Mouse (Mus musculus): ENCODE measurements at regions not wholly inside any gene's neighbourhood (a gene's known extent, or its start where the extent isn't known, plus 50 kb on each side); places are given as distances from the start of the nearest gene placed in this dataset.

DNA sequence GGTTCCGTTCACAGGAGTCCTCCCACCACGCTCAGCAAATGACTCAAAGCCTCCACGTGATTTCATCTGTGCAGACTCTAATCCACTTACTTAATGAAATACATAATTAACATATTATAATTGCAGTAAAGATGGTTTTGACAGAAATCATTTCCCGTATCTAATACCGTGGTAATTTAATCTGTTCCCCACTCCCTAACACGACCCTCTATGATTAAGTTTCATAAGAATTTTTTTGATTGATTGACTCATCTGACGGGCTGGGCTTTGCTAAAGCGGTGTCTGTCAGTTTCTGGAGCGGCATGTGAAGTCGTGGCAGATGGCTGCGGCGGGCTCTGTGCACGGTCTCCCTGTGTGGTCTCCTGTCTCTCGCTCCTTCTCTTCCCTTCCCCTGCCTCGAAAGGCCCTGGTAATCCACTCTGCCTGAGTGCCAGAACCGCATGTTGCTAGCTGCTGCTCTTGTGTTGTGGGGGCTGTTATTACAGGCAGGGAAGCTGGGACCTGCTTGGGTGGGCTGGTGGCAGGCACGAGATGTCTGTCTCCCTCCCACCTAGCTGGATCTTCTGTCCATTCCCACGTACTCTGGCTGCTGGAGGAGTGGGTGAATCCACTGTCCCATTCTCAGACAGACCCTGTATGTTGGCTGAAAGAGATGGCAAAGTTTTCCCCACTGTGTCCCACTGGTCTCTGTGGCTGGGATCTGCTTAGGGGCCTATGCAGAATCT, 195.0 kb downstream of the Tshz3 start:
- no peak for TF ChIP-seq CTCF (IDR thresholded peaks at IDR 0.05)
- DNase-seq (ENCODE audit: low read depth, low spot score) (no peak), ATAC-seq (no peak)
- H3K27me3 ChIP-seq, result peaks cover 13% of the 10 kb centered on the region
- in situ Hi-C loops (cut with MboI; ENCODE audit: low pct_unique_long_range_greater_than_20kb), result no loop called here
- ChIA-PET POLR2A (no interaction called here), CTCF (no interaction called here)

DNA sequence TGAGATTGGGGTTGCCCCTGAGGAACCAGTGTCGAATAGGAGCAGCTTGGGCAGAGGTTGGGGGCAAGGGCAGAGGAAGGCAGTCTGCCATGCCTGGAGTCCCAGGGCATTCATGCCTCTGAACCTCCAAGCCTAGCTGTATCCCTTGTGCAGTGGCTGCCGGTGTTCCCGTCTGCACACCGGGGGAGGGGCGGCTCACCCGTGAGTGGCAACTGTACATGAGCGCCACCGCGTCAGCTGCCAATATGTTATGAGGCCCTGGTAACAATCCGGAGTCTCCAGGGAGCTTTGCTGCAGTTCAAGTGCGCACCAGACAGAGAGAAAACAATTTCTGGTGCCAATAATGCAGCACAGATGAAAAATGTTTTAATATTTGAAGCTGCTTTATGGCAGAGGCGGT, 198.4 kb downstream of the Tshz3 start:
- H3K27me3 ChIP-seq, result peaks cover 16% of the 10 kb centered on the region
- no peak for DNase-seq (ENCODE audit: low read depth, low spot score)
- TF ChIP-seq CTCF (IDR thresholded peaks at IDR 0.05), result no peak
- ATAC-seq, result no peak
- ChIA-PET POLR2A (no interaction called here), CTCF (no interaction called here)
- in situ Hi-C loops (cut with MboI; ENCODE audit: low pct_unique_long_range_greater_than_20kb), result no loop called here

DNA sequence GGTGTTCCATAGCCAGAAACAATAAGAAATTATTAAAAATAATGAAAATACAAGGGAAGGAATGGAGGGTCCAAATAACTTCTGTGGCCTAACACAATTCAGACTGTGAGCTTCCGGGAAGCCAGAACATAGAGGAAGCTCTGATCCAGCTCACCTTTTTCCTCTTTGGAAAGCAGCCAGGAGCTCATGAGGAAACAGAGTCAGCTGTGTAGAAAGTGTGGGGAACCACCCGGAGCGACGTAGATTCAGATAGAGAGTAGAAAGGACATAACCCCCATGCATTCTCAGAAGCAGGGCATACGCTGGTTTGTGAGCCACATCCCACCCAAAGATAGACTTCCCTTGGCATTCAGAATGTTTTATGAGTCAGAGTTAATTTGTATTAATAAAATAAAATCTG, 203.6 kb downstream of the Tshz3 start:
- H3K27me3 ChIP-seq, result peaks cover 20% of the 10 kb centered on the region
- TF ChIP-seq CTCF (IDR thresholded peaks at IDR 0.05), result no peak
- ChIA-PET POLR2A (no interaction called here), CTCF (no interaction called here)
- ATAC-seq (no peak), DNase-seq (ENCODE audit: low read depth, low spot score) (no peak)
- in situ Hi-C loops (cut with MboI; ENCODE audit: low pct_unique_long_range_greater_than_20kb), result no loop called here

DNA sequence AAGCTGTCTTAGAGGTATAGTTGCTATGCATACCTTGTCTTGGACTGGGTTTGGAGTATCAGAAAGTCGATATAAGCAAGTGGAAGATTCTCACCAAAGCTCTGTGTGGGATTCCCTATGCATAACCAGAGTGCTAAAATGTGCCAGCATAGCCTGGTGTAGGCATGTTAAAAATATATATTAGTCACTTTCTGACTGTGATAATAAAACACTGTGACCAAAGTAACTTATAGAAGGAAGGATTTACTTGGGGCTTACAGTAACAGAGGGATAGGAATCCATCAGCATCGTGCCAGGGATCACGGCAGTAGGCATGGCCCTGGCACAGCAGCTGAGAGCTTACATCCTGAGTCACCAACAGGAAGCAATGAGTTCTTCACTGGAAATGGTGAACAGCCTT, 215.4 kb downstream of the Tshz3 start:
- ATAC-seq (no peak), DNase-seq (ENCODE audit: low read depth, low spot score) (no peak)
- H3K27me3 ChIP-seq, result peaks cover 5% of the 10 kb centered on the region
- TF ChIP-seq CTCF (IDR thresholded peaks at IDR 0.05), result no peak
- in situ Hi-C loops (cut with MboI; ENCODE audit: low pct_unique_long_range_greater_than_20kb), result no loop called here
- CTCF ChIA-PET, result no interaction called here
- POLR2A ChIA-PET, result no interaction called here

DNA sequence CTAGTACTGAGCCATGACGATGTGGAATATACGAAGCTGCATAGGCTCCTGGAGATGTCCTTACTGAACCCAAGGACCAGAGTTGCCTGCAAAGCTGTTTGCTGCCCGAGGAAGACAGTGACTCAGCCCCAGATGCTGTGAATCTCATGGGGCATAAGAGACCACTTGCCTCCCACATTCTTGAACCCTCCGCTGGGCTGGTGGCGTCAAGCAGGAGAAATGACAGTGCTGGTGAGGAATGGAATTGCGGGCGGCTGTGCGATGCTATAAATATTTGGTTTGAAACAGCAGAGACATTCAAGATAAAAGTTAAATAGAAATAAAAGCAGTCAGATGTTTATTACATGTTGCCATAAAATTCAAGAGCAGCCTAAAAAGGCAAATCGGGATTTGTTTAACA, 216.3 kb downstream of the Tshz3 start:
- ChIA-PET POLR2A (interaction anchor here (0.6 kb wide), 1 partner anchor 1874 kb away, joined by 4 read pairs; no protein-coding TSS in a partner anchor), CTCF (no interaction called here)
- no peak for ATAC-seq
- no peak for TF ChIP-seq CTCF (IDR thresholded peaks at IDR 0.05)
- H3K27me3 ChIP-seq, result peaks cover 5% of the 10 kb centered on the region
- DNase-seq (ENCODE audit: low read depth, low spot score), result no peak
- in situ Hi-C loops (cut with MboI; ENCODE audit: low pct_unique_long_range_greater_than_20kb), result no loop called here

DNA sequence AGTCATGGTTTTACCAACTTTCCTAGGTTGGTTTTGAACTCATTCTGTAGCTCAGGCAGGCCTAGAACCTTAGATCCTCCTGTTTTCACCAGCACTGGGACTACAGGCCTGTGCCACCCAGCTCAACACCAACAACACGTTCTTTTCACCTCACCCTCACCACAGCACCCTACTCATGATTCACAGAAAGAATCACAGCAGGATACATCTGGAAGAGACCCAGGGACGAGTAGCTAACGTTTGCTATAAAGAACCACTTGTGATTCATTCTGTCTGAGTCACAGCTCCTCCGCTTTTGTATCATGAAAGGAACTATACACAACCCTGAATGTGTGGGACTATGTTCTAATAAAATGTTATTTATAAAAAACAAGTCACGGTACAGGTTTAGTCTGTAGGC, 217.3 kb downstream of the Tshz3 start:
- in situ Hi-C loops (cut with MboI; ENCODE audit: low pct_unique_long_range_greater_than_20kb), result no loop called here
- CTCF ChIA-PET, result no interaction called here

DNA sequence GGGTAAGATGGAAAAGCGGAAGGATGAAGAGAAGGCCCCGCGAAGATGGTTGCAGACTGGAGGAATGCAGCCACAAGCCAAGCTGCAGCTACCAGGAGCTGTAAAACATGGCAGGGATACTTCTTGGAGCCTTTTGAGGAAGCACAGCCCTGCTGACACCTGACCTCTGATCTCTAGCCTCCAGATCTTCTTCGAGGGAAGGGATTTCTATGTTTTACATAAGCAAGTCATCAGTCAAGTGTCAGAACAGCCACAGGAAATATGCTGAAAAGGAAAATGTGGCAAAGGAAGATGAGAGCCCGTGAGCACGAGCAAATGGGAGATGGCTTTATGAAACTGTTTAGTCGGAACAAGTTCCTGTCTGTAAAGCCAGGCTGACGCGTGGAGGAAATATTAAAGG, 219.1 kb downstream of the Tshz3 start:
- ChIA-PET CTCF (no interaction called here), POLR2A (no interaction called here)
- no peak for DNase-seq (ENCODE audit: low read depth, low spot score)
- no peaks in the 10 kb centered on the region for H3K27me3 ChIP-seq
- ATAC-seq, result no peak
- TF ChIP-seq CTCF (IDR thresholded peaks at IDR 0.05), result no peak
- in situ Hi-C loops (cut with MboI; ENCODE audit: low pct_unique_long_range_greater_than_20kb), result no loop called here

More for the DNA sequence above, 217.3 kb downstream of the Tshz3 start:
- ATAC-seq (no peak), DNase-seq (ENCODE audit: low read depth, low spot score) (no peak)
- H3K27me3 ChIP-seq, result peaks cover 5% of the 10 kb centered on the region
- POLR2A ChIA-PET, result interaction anchor here (0.6 to 0.7 kb wide), 2 partner anchors 28 to 38 kb away, joined by 3 to 4 read pairs; no protein-coding TSS in a partner anchor
- no peak for TF ChIP-seq CTCF (IDR thresholded peaks at IDR 0.05)

DNA sequence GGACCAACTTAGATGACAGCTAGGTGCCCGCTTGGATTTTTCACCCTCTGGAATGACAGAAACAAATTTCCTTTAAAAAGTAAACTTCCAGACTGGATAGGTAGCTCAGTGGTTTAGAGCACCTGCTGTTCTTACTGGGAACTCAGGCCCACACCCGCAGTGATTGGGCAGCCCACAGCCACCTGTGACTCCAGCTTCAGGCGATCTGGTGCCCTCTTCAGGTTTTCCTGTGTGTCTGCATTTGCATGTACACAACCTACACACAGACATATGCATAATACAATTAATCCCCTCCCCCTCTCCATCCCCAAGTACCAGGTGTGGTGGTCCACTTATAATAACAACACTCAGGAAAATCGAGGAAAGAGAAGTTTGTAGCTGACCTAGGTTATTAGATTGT, 221.5 kb downstream of the Tshz3 start:
- DNase-seq (ENCODE audit: low read depth, low spot score), result no peak
- ATAC-seq, result no peak
- no peak for TF ChIP-seq CTCF (IDR thresholded peaks at IDR 0.05)
- POLR2A ChIA-PET, result no interaction called here
- peaks cover 9% of the 10 kb centered on the region for H3K27me3 ChIP-seq
- CTCF ChIA-PET, result no interaction called here
- in situ Hi-C loops (cut with MboI; ENCODE audit: low pct_unique_long_range_greater_than_20kb), result no loop called here

DNA sequence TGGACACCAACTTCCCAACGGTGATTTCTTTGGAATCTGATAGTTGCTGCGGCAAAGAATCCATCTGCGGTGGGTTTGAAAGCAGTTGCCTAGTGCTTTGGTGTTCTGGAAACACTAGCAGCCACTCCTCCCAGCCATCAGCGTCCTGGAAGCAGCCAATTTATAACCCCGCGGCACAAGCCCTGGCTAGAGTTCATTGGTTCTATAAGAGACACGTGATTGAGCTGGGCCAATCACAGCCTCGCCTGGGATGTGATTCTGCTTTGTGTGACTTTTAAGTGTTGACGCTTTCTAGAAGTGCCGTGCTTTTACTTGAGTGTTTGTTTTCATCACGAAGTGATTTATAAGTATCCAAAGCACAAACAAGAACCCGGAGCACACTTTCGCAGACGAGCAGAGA, 223.1 kb downstream of the Tshz3 start:
- in situ Hi-C loops (cut with MboI; ENCODE audit: low pct_unique_long_range_greater_than_20kb), result no loop called here
- ChIA-PET POLR2A (no interaction called here), CTCF (no interaction called here)
- no peak for DNase-seq (ENCODE audit: low read depth, low spot score)
- no peak for ATAC-seq
- TF ChIP-seq CTCF (IDR thresholded peaks at IDR 0.05), result no peak
- H3K27me3 ChIP-seq, result peaks cover 9% of the 10 kb centered on the region

DNA sequence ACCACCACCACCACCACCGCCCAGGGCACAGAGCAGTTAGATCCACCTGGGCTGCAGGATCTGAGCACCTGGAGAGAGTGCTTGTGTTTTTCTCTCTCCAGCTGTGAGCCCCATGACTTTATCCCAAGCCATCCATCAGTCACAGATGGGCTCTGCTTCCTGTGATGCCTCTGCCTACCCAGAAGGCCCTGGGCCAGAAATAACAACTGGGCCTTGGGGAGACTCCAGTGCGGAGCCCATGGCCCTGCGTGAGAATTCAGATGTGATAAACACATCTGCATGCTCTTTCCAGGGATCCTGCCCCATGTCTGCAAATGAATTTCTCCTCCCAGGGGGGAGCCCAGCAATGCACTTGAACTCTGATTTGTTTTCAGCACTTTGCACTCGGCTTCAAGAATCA, 235.6 kb downstream of the Tshz3 start:
- POLR2A ChIA-PET, result no interaction called here
- no peak for DNase-seq (ENCODE audit: low read depth, low spot score)

DNA sequence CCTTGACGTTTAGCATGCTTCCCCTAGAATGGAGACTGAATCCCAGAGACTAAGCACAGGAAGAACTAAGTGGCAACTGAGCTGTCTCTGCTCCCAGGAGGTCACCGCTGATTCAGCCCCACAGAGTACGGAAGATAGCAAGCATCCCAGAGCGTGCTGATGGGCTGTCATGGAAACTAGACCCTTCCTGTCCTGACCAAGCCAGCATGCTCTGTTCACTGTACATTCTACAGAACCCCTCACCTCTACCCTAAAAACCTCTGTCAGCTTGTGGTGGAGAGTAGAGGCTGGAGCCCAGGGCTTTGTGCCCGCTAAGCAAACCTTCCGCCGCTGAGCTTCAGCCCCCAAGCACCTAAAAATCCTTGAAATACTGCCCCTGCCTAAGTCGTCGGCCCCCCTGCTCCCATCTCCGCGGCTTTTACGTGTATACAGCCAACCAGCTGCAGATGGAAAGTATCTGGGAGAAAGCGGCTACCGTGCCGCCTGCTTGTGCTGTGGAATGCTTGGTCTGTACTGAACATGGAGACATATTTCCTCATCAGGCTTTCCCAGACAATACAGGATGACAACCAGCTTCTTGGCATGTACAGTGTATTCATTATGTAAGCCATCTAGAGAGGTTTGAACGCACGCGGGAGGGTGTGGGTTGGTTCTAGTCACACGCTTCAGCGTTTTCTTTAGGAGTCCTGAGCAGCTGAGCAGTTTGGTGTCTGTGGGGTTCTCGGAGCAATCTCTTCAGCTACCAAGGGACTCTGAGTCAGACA, 237.1 kb downstream of the Tshz3 start:
- no peak for TF ChIP-seq CTCF (IDR thresholded peaks at IDR 0.05)
- H3K27me3 ChIP-seq, result peaks cover 15% of the 10 kb centered on the region
- in situ Hi-C loops (cut with MboI; ENCODE audit: low pct_unique_long_range_greater_than_20kb), result no loop called here
- DNase-seq (ENCODE audit: low read depth, low spot score), result no peak
- POLR2A ChIA-PET, result no interaction called here
- CTCF ChIA-PET, result no interaction called here
- no peak for ATAC-seq

More for the DNA sequence above, 235.6 kb downstream of the Tshz3 start:
- TF ChIP-seq CTCF (IDR thresholded peaks at IDR 0.05), result no peak
- CTCF ChIA-PET, result no interaction called here
- H3K27me3 ChIP-seq, result peaks cover 16% of the 10 kb centered on the region
- no peak for ATAC-seq
- in situ Hi-C loops (cut with MboI; ENCODE audit: low pct_unique_long_range_greater_than_20kb), result no loop called here
